Mouse (Mus musculus): ENCODE data around the gene Dram2.
"Not testable (repeated sequence)": the region's sequence is repeated elsewhere in the genome, so short reads cannot be mapped to it uniquely, and the experiment has no call there.

Gene Dram2

DNA sequence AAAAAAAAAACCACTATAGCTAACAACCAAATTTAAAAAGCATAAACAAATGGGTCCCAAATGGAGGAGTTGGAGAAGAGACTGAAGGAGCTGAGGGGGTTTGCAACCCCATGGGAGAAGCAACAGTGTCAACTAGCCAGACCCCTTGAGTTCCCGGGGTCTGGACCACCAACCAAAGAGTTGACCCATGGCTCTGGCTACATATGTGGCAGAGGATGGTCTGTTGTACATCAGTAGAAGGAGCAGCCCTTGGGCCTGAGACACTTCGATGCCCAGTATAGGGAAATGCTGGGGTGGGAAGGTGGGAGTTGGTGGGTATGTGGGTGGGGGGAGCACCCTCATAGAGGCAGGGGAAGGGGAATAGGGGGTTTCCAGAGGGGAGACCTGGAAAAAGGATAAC is 31.7 kb downstream of the Dram2 start:
- TF ChIP-seq POU5F1 (IDR thresholded peaks at IDR 0.05; ENCODE audit: borderline replicate concordance, low read length), result no peak
- no peak for TF ChIP-seq NANOG (IDR thresholded peaks at IDR 0.05; ENCODE audit: borderline replicate concordance, low read length)
- TF ChIP-seq CTCF (conservative IDR thresholded peaks at IDR 0.05; ENCODE audit: low read length), result no peak
- H3K27me3 ChIP-seq (ENCODE audit: insufficient read depth, low read length), result no peaks in the 10 kb centered on the region
- no peaks in the 10 kb centered on the region for H3K36me3 ChIP-seq (ENCODE audit: insufficient read depth, low read length)
- H3K4me3 ChIP-seq (replicated peaks; ENCODE audit: low read length), result no peak overlapping the region
- no peaks in the 10 kb centered on the region for H3K9me3 ChIP-seq (ENCODE audit: low read length)
- no peaks in the 10 kb centered on the region for H3K4me1 ChIP-seq (replicated peaks; ENCODE audit: low read depth, low read length)

DNA sequence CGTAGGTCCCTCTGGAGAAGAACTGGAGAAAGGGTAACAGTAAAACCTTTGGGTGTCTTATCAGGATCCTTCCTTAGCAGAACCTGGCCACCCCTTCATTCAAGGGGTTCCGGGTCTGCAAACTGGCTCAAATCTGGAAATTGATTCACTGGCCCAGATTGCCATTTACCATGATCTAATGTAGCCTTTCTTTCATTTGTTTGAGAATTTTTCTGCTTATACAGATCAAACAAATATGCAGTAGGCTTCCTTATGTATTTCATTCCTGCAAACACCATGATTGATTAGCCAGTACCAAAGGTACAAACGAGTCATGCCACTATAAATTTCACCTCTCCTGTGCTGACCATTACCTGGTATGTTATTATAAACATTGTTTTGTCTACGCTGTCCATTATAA is 46.0 kb downstream of the Dram2 start:
- H3K9me3 ChIP-seq (ENCODE audit: low read length), result not testable (repeated sequence)

GRCm38 (mm10) chr3:106618103-106618502 is 70.5 kb downstream of the Dram2 start:
- H3K27me3 ChIP-seq (ENCODE audit: insufficient read depth, low read length), result no peaks in the 10 kb centered on the region
- H3K4me3 ChIP-seq (replicated peaks; ENCODE audit: low read length), result no peak overlapping the region
- no peaks in the 10 kb centered on the region for H3K36me3 ChIP-seq (ENCODE audit: insufficient read depth, low read length)
- no peaks in the 10 kb centered on the region for H3K4me1 ChIP-seq (replicated peaks; ENCODE audit: low read depth, low read length)
- TF ChIP-seq CTCF (conservative IDR thresholded peaks at IDR 0.05; ENCODE audit: low read length), result no peak
- TF ChIP-seq NANOG (IDR thresholded peaks at IDR 0.05; ENCODE audit: borderline replicate concordance, low read length), result no peak
- TF ChIP-seq POU5F1 (IDR thresholded peaks at IDR 0.05; ENCODE audit: borderline replicate concordance, low read length), result no peak
- no peaks in the 10 kb centered on the region for H3K9me3 ChIP-seq (ENCODE audit: low read length)

More for the DNA sequence above, 46.0 kb downstream of the Dram2 start:
- not testable (repeated sequence) for H3K27me3 ChIP-seq (ENCODE audit: insufficient read depth, low read length); H3K36me3 ChIP-seq (ENCODE audit: insufficient read depth, low read length); H3K4me1 ChIP-seq (replicated peaks; ENCODE audit: low read depth, low read length); H3K4me3 ChIP-seq (replicated peaks; ENCODE audit: low read length)
